Comparison of ENCODE assay signal across 8 mouse cellular contexts in genomic region chr1:93342648-93343503, GRCm38 (mm10). TPM values are rescaled to one million over a fixed set of nuclear protein-coding genes. Genes with fewer than 3 reads are reported as not detected.
A peak's percentile ranks its signal among the peaks of the same experiment; 100 is the strongest.
DNase-seq lines count a peak whose midpoint lies in the region; ATAC-seq and TF ChIP-seq lines count a peak whose summit lies in the region.

TSS of gene Ppp1r7 (plus strand) at chr1:93342854.
TSS of gene Pask (minus strand) at chr1:93343482.

- H3K27me3 ChIP-seq in G1E (ENCODE audit: insufficient read depth, low read length) = no peaks in the 10 kb centered on the region
- H3K27me3 ChIP-seq in forebrain, embryonic 16.5 days (replicated peaks; ENCODE audit: control insufficient read depth, insufficient read depth, low read length) = no peaks in the 10 kb centered on the region
- no peaks in the 10 kb centered on the region for H3K27me3 ChIP-seq in lung, embryonic 14.5 days (ENCODE audit: insufficient read depth, low read length)
- no peaks in the 10 kb centered on the region for H3K27me3 ChIP-seq in thymus, adult 2 months (ENCODE audit: control insufficient read depth, insufficient read depth, low read length)

- H3K4me2 ChIP-seq in forebrain, embryonic 16.5 days (ENCODE audit: low read length) = peak within 1 kb of the TSS; percentile 92
- peak within 1 kb of the TSS; percentile 83 for H3K4me2 ChIP-seq in lung, embryonic 14.5 days

- no peaks in the 10 kb centered on the region for H3K9me3 ChIP-seq in G1E (replicated peaks)
- no peaks in the 10 kb centered on the region for H3K9me3 ChIP-seq in forebrain, embryonic 16.5 days (ENCODE audit: control insufficient read depth, low read length)
- no peaks in the 10 kb centered on the region for H3K9me3 ChIP-seq in lung, embryonic 14.5 days (ENCODE audit: low read depth, low read length)

- H3K36me3 ChIP-seq in G1E (replicated peaks) = peaks cover 48% of the 10 kb centered on the region
- 0 out of 2 replicates have a peak, but pooled peaks cover 2% of the 10 kb centered on the region for H3K36me3 ChIP-seq in forebrain, embryonic 16.5 days (ENCODE audit: control insufficient read depth, insufficient read depth)
- peaks cover 13% of the 10 kb centered on the region for H3K36me3 ChIP-seq in lung, embryonic 14.5 days (ENCODE audit: insufficient read depth)
- H3K36me3 ChIP-seq in thymus, adult 2 months (ENCODE audit: control insufficient read depth, insufficient read depth, low read length) = 0 out of 2 replicates have a peak, but pooled peaks cover 6% of the 10 kb centered on the region

- no peak for TF ChIP-seq POLR2A in olfactory bulb, adult 2 months (IDR thresholded peaks at IDR 0.05; ENCODE audit: insufficient read depth, low read depth, low read length)
- TF ChIP-seq POLR2A in thymus, adult 2 months (IDR thresholded peaks at IDR 0.05; ENCODE audit: control insufficient read depth, extremely low read depth, insufficient read depth, low read length, poor library complexity) = 0 out of 2 replicates have a peak, but pooled peaks have one; percentile 34

- peaks cover 40% of the 10 kb centered on the region for H3K4me1 ChIP-seq in G1E (ENCODE audit: insufficient read depth, low read depth, low read length)
- peaks cover 17% of the 10 kb centered on the region for H3K4me1 ChIP-seq in forebrain, embryonic 16.5 days (replicated peaks; ENCODE audit: control insufficient read depth, insufficient read depth, low read length)
- no peaks in the 10 kb centered on the region for H3K4me1 ChIP-seq in lung, embryonic 14.5 days (ENCODE audit: insufficient read depth)
- H3K4me1 ChIP-seq in olfactory bulb, adult 2 months (ENCODE audit: control insufficient read depth, insufficient read depth, low read length) = peaks cover 6% of the 10 kb centered on the region
- peaks cover 3% of the 10 kb centered on the region; the same call in 1 of the 2 replicates for H3K4me1 ChIP-seq in thymus, adult 2 months (replicated peaks; ENCODE audit: control insufficient read depth, insufficient read depth, low read length)

- TF ChIP-seq CTCF in G1E (IDR thresholded peaks at IDR 0.05; ENCODE audit: low read depth, low read length) = no peak
- no peak for TF ChIP-seq CTCF in layer of hippocampus, adult 2 months (conservative IDR thresholded peaks at IDR 0.05)
- TF ChIP-seq CTCF in lung, embryonic 14.5 days (IDR thresholded peaks at IDR 0.05; ENCODE audit: low read depth) = no peak
- TF ChIP-seq CTCF in olfactory bulb, adult 2 months (IDR thresholded peaks at IDR 0.05; ENCODE audit: insufficient read depth, low read depth, low read length) = no peak
- TF ChIP-seq CTCF in thymus, adult 2 months (IDR thresholded peaks at IDR 0.05; ENCODE audit: borderline replicate concordance, control insufficient read depth, extremely low read depth, insufficient read depth, low read length, poor library complexity) = 0 out of 2 replicates have a peak, but pooled peaks have one; percentile 43

- peak within 1 kb of the TSS; percentile 81 for H3K4me3 ChIP-seq in G1E (ENCODE audit: low read depth, low read length)
- peak within 1 kb of the TSS; percentile 61 for H3K4me3 ChIP-seq in forebrain, embryonic 16.5 days (replicated peaks; ENCODE audit: low read length)
- peak within 1 kb of the TSS; percentile 94 for H3K4me3 ChIP-seq in layer of hippocampus, adult 2 months
- peak within 1 kb of the TSS; percentile 91 for H3K4me3 ChIP-seq in lung, embryonic 14.5 days (ENCODE audit: low read depth, low read length)
- peak within 1 kb of the TSS; percentile 91 for H3K4me3 ChIP-seq in olfactory bulb, adult 2 months (ENCODE audit: insufficient read depth, low read depth, low read length)
- H3K4me3 ChIP-seq in thymus, adult 2 months (ENCODE audit: control insufficient read depth, insufficient read depth, low read length) = peak within 1 kb of the TSS; percentile 80

- intact Hi-C loops in heart, postnatal 36 days (cut with DNase I) = loop anchor here (1.0 to 10.0 kb wide), 6 partner anchors 94 to 414 kb away; partner anchors contain the start of genes Farp2, Gpr35 and Sned1

- peak; percentile 92 for ATAC-seq in G1E (ENCODE audit: extremely low read depth, insufficient number of reproducible peaks, low FRiP score, poor library complexity, severe bottlenecking)
- peak; percentile 96 for ATAC-seq in forebrain, embryonic 16.5 days
- peak; percentile 96 for ATAC-seq in lung, embryonic 14.5 days (ENCODE audit: insufficient read depth)

- peak within 1 kb of the TSS; percentile 50 for H3K27ac ChIP-seq in forebrain, embryonic 16.5 days (ENCODE audit: low read length)
- H3K27ac ChIP-seq in layer of hippocampus, adult 2 months = peak within 1 kb of the TSS; percentile 92
- H3K27ac ChIP-seq in lung, embryonic 14.5 days (ENCODE audit: low read depth) = peak within 1 kb of the TSS; percentile 75
- H3K27ac ChIP-seq in olfactory bulb, adult 2 months (ENCODE audit: insufficient read depth, low read depth, low read length) = 0 out of 2 replicates have a peak within 1 kb of the TSS, but pooled peaks have one; percentile 8
- no peak within 1 kb of the TSS for H3K27ac ChIP-seq in thymus, adult 2 months (ENCODE audit: control insufficient read depth, insufficient read depth, low read length)

- under 1% methylated on average over 63 of the region's 63 CpGs for WGBS in forebrain, embryonic 16.5 days
- under 1% methylated on average over 63 of the region's 63 CpGs for WGBS in lung, embryonic 14.5 days
- under 1% methylated on average over 63 of the region's 63 CpGs for WGBS in olfactory bulb, adult 2 months
- under 1% methylated on average over 63 of the region's 63 CpGs for WGBS in thymus, adult 2 months

- peak within 1 kb of the TSS; percentile 80 for H3K9ac ChIP-seq in forebrain, embryonic 16.5 days (replicated peaks; ENCODE audit: low read depth, low read length)
- H3K9ac ChIP-seq in lung, embryonic 14.5 days = peak within 1 kb of the TSS; percentile 76

- DNase-seq in G1E (ENCODE audit: low spot score) = peak; percentile 99
- peak; percentile 94 to 96 for DNase-seq in cerebellum, adult 18-20 months
- DNase-seq in heart, postnatal 36 days = peak; percentile 92 to 93
- peak; percentile 92 to 95 for DNase-seq in layer of hippocampus, adult 2 months (ENCODE audit: low spot score in 2 of 2)
- peak; percentile 99 for DNase-seq in lung, embryonic 14.5 days
- DNase-seq in thymus, adult 2 months = peak; percentile 91

RNA-seq across cellular contexts. Expression of gene Ppp1r7, which starts in this region (rescaled TPM):
- total RNA-seq in G1E (2014; fragmentation: Nextera tagmentation) (69.0 and 101 TPM in 2 replicates), G1E (2017) (31.2 and 37.2 TPM in 2 replicates)
- 28.4 and 42.3 TPM in 2 replicates for polyA plus RNA-seq in G1E (2012)
- polyA plus RNA-seq in forebrain, embryonic 16.5 days (2015; fragmentation: Nextera tagmentation; extraction: Ambion mirVana) = 61.1 and 62.7 TPM in 2 replicates
- 10 to 100 TPM; 29.1 to 31.3 TPM for total RNA-seq in heart, postnatal 36 days (2021)
- total RNA-seq in layer of hippocampus, adult 2 months (2021) = 10 to 100 TPM; 70.4 to 77.1 TPM
- polyA plus RNA-seq in lung, embryonic 14.5 days (2014; fragmentation: Nextera tagmentation; extraction: Ambion mirVana) = 69.5 and 76.5 TPM in 2 replicates
- not detected in 2 replicates for polyA plus RNA-seq in olfactory bulb, adult 2 months (2012; ENCODE audit: insufficient read depth, insufficient read length, low replicate concordance, missing spikeins)
- polyA plus RNA-seq in thymus, adult 2 months (2012; rRNA removed) = 6.0 and 6.4 TPM in 2 replicates

RNA-seq across cellular contexts. Expression of gene Pask, which starts in this region (rescaled TPM):
- total RNA-seq in G1E (2014; fragmentation: Nextera tagmentation) = 23.8 and 25.1 TPM in 2 replicates
- total RNA-seq in G1E (2017) = 24.6 and 29.6 TPM in 2 replicates
- 6.0 and 10.0 TPM in 2 replicates for polyA plus RNA-seq in G1E (2012)
- 9.3 and 9.5 TPM in 2 replicates for polyA plus RNA-seq in forebrain, embryonic 16.5 days (2015; fragmentation: Nextera tagmentation; extraction: Ambion mirVana)
- under 1 TPM; 0.28 to 0.46 TPM for total RNA-seq in heart, postnatal 36 days (2021)
- total RNA-seq in layer of hippocampus, adult 2 months (2021) = 1 to 10 TPM; 4.1 to 7.2 TPM
- polyA plus RNA-seq in lung, embryonic 14.5 days (2014; fragmentation: Nextera tagmentation; extraction: Ambion mirVana) = 20.0 and 20.9 TPM in 2 replicates
- not detected in 2 replicates for polyA plus RNA-seq in olfactory bulb, adult 2 months (2012; ENCODE audit: insufficient read depth, insufficient read length, low replicate concordance, missing spikeins)
- 9.4 and 12.8 TPM in 2 replicates for polyA plus RNA-seq in thymus, adult 2 months (2012; rRNA removed)
